Mouse (Mus musculus): ENCODE data around the gene Hoxd4. TPM values are rescaled to one million over a fixed set of nuclear protein-coding genes. Genes with fewer than 3 reads are reported as not detected.

Gene Hoxd4
- total RNA-seq, 1 experiment from 2014 or later, result not detected

DNA sequence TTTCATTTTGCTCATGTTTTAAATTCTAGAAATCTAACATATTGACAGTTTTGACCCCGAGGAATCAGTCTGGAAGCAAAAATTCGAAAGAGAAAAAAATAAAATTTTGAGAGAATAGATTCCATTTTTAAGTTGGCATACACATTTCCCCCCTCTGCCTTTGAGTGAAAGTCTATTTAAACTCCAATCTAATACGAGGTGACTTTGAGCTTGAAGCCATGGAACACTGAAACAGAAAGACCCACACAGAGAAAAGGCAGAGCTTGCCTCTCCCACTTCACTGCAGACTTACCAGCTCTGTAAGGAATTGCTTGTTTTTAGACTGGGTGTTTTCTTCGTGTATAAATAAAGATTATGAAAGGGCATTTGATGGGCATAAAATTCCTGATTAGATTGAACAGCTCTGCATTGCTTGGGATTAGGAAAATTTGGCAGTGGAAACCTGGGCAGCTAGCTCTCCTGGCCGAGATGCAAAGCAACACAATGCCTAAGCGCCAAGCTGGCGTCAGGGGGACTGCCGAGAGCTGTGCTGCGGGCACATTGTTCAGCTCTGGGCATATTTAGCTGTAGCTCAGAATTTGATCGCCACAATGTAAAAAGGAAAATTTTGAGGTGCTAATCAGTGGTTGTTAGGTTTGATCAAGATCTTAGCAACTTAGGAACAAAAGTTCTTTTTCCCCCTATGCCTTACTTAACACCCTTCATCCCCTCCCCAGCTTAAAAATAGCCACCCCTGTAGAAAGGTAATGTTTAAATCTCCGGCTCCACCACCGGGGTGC lies 22.7 kb upstream of the Hoxd4 start:
- no peak for ATAC-seq (replicated peaks in 1 of 2; ENCODE audit: insufficient read depth in 1 of 2, low FRiP score in 2 of 2, low TSS enrichment in 1 of 2, low read depth in 1 of 2, poor library complexity in 2 of 2, severe bottlenecking in 2 of 2)

DNA sequence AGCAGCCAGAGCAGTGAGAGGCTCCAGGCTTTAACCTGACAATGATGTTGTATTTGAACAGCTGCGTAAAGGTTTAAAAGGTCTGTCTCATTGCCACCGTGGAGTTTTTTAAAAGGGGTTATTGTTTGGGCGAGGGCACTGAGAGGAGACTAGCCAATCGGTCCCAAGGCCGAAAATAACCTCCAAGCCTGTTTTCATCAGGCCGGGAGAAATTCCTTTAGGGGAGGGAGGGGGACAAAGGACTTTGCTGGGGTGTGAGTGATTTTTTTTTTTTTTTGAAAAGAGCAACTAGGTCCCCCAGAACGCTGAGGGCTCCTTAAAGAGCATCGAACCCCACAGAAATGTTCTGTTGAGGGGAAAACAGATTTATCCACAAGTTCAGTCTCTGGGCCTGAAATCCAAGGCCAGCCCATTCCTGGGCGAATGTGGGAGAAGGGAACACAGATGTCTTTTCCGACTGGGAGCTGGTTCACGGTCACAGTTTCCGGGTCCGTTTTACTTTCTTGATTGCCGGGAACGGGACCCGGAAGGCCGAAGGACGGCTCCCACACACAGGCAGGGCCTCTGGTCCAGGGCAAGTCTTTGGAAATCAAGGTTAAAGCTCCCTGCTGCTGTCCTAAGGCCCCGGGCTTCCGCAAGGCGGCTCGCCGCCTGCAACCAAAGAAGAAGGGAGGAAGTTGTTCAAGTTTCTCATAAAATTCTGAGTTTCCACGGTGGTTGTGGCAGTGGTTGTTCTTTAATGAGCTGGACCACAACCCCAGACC lies 22.0 kb upstream of the Hoxd4 start:
- ATAC-seq (replicated peaks in 1 of 2; ENCODE audit: insufficient read depth in 1 of 2, low FRiP score in 2 of 2, low TSS enrichment in 1 of 2, low read depth in 1 of 2, poor library complexity in 2 of 2, severe bottlenecking in 2 of 2), result no peak

DNA sequence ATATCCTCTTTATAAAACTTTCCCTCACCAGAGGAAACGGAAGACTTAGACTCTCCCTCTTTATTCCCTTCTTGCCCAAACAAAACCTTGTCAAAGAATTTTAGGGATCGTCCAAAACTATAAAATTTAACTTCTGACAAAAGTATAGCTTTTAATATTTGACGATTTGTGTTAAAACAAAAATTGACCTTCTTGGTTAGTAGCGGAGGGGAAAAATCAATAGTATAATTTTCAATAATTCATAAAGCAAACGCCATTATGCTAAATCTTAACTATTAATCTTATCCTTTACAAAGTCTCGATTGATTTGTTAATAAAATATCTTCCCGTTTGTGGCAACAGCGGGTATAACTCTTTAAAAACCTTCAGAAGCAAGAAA lies 21.4 kb upstream of the Hoxd4 start:
- ATAC-seq (replicated peaks in 1 of 2; ENCODE audit: insufficient read depth in 1 of 2, low FRiP score in 2 of 2, low TSS enrichment in 1 of 2, low read depth in 1 of 2, poor library complexity in 2 of 2, severe bottlenecking in 2 of 2), result no peak

DNA sequence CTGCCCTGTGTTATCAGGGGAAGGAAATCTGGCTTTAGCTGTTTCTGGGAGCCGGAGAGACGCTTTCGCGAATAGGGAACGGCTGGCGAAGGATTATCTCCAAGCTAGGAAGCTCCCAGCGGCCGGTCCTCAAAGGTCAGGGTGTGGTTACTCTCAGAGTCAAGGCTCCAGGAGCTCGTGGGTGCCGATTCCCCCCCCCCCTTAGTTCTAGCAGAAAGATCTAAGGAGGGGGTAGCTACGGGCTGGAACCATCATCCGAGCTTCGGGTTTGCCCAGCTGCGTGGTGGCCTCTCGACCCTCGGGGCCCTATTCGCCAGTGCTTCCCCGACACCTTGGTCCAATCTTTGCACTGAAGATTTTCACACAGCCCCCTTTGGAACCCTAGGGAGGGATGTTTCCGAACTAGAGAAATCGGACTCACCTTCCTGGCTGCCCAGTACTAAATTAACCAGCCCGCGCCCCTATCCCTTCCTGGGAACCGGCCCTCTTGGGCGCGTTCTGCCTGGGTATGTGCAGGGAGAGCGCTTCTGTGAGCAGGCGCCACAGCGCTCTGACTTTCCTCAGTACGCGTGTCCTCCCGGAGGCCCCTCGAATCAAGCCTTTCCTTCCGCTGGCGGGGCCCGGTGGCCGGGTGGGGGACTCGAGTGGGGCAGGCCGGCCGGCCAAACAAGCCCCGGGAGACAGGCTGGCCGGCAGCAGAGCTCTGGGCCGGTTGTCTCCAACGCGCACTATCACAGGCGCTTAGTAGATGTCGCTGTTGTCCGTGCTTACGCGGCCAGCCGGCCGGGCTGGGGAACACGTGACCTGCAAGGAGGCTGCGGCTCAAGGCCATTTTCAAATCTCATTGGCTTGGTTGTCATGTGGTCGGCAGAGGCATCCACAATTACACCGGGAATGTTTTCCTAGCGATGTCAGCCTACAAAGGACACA lies 20.4 kb upstream of the Hoxd4 start, which contains the start of gene Hoxd10:
Gene Hoxd10 (plus strand): TSS at position 903 of the 930 bp plus-strand sequence.
- ATAC-seq (replicated peaks in 1 of 2; ENCODE audit: insufficient read depth in 1 of 2, low FRiP score in 2 of 2, low TSS enrichment in 1 of 2, low read depth in 1 of 2, poor library complexity in 2 of 2, severe bottlenecking in 2 of 2), result no peak

DNA sequence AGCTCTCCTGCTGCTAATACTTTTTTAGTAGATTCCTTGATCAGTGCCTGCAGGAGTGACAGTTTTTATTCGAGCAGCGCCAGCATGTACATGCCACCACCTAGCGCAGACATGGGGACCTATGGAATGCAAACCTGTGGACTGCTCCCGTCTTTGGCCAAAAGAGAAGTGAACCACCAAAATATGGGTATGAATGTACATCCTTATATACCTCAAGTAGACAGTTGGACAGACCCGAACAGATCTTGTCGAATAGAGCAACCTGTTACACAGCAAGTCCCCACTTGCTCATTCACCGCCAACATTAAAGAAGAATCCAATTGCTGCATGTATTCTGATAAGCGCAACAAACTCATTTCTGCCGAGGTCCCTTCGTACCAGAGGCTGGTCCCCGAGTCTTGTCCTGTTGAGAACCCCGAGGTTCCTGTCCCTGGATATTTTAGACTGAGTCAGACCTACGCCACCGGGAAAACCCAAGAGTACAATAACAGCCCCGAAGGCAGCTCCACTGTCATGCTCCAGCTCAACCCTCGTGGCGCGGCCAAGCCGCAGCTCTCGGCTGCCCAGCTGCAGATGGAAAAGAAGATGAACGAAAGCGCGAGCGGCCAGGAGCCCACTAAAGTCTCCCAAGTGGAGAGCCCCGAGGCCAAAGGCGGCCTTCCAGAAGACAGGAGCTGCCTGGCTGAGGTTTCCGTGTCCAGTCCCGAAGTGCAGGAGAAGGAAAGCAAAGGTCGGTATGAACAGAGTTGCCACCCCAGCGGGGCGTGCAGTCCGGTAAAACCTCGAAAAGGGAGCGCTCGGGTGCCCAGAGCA lies 19.5 kb upstream of the Hoxd4 start:
- ATAC-seq (replicated peaks in 1 of 2; ENCODE audit: insufficient read depth in 1 of 2, low FRiP score in 2 of 2, low TSS enrichment in 1 of 2, low read depth in 1 of 2, poor library complexity in 2 of 2, severe bottlenecking in 2 of 2), result no peak

DNA sequence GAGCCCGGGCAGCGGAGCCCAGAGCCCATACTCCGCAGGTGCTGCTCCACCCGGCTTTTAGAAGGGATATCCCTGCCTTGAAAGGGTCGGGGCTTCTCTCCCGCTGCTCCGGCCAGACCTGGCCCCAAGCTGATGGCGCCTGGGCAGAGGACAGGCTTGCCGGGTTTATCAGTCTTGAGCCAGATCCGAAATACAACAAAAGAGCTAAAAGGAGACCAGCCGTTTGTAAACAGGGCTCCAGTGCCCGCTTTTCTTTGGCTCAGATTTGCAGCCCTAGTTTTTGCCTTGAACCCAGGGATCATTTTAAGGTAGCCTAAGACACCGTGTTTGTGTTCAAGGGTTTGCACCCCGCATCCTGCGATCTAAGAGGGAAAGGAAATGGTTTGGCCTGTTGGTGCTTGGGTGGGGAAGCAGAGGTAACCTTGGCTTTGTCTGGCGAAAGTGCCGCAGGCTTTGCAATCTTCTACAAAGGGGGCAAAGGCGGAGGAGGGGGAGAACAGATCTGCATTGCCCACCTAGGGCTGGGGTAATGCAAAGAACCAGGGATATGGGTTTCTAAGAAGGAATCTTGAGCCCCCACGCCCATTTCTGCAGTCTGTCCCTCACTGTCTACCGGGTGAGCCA lies 18.8 kb upstream of the Hoxd4 start:
- no peak for ATAC-seq (replicated peaks in 1 of 2; ENCODE audit: insufficient read depth in 1 of 2, low FRiP score in 2 of 2, low TSS enrichment in 1 of 2, low read depth in 1 of 2, poor library complexity in 2 of 2, severe bottlenecking in 2 of 2)

DNA sequence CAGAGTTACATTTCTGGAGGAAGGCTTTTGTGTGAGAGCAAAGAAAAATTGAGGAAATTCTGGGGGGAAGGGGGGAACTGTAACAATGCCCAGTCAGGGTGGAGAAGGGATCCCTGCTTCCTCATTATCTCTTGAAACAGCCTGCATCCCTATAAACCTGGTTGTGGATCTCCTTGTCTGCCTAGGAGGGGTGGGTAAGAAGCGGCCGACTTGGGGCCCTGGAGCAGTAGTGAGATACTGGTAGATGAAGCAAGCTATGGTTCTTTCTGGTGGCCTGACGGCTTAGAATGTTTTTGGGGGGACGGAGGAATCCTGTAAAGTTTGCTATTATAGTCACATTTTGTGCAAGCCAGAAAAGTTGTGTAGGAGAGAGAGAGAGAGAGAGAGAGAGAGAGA lies 18.3 kb upstream of the Hoxd4 start:
- no peak for ATAC-seq (replicated peaks in 1 of 2; ENCODE audit: insufficient read depth in 1 of 2, low FRiP score in 2 of 2, low TSS enrichment in 1 of 2, low read depth in 1 of 2, poor library complexity in 2 of 2, severe bottlenecking in 2 of 2)

DNA sequence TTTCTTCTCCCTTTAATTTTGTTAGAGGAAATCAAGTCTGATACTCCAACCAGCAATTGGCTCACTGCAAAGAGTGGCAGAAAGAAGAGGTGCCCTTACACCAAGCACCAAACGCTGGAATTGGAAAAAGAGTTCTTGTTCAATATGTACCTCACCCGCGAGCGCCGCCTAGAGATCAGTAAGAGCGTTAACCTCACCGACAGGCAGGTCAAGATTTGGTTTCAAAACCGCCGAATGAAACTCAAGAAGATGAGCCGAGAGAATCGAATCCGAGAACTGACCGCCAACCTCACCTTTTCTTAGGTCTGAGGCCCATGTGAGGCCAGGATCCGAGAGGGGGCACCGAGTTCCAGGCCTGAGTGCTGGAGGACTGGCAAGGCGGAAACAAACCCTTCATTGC lies 17.7 kb upstream of the Hoxd4 start:
- no peak for ATAC-seq (replicated peaks in 1 of 2; ENCODE audit: insufficient read depth in 1 of 2, low FRiP score in 2 of 2, low TSS enrichment in 1 of 2, low read depth in 1 of 2, poor library complexity in 2 of 2, severe bottlenecking in 2 of 2)

DNA sequence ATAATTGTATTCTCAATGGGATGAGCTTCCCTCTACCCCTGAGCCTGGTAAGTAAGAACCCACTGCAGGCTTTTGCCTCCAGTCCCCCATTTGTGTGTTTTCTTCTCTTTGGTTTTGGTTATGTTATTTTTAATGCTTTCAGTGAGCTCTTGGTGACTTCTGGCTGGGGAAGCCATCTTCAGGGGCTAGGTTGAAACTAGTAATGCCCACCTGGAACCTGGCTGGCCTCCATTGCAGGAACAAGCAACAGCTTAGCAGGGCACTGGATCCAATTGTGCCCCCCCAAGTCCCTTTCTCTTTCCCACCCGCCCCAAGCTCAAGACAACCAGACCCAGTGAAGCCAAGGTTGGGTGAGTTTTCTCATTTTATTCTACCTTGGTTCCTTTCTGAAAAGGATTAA lies 16.3 kb upstream of the Hoxd4 start:
- no peak for ATAC-seq (replicated peaks in 1 of 2; ENCODE audit: insufficient read depth in 1 of 2, low FRiP score in 2 of 2, low TSS enrichment in 1 of 2, low read depth in 1 of 2, poor library complexity in 2 of 2, severe bottlenecking in 2 of 2)

DNA sequence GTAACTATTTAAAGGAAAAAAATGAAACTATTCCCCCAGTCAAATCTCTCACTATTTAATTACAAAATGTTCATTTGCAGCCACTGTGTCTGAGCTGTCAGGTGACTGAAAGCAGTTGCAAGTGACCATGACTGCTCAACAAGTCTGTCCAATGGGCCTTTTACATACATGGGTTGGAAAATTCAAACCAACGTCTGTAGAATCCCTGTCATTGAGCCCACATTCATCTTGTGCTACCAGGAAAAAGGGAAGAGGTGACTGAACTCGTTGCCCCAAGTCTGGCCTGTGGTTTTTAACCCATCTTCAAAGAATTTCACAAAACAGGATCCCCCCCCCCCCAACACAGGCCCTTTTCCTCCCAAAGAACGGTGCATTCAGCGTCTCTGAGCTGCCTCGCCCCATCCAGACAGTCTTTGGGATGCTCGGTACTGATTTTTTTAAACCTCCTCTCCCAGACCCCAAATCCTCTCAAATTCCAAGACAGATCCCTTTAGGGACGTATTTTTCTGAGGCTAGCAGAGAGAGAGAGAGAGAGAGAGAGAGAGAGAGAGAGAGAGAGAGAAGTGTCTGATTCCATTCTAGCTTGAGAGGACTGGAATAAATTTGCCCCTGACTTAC lies 15.8 kb upstream of the Hoxd4 start:
- ATAC-seq (replicated peaks in 1 of 2; ENCODE audit: insufficient read depth in 1 of 2, low FRiP score in 2 of 2, low TSS enrichment in 1 of 2, low read depth in 1 of 2, poor library complexity in 2 of 2, severe bottlenecking in 2 of 2), result no peak

DNA sequence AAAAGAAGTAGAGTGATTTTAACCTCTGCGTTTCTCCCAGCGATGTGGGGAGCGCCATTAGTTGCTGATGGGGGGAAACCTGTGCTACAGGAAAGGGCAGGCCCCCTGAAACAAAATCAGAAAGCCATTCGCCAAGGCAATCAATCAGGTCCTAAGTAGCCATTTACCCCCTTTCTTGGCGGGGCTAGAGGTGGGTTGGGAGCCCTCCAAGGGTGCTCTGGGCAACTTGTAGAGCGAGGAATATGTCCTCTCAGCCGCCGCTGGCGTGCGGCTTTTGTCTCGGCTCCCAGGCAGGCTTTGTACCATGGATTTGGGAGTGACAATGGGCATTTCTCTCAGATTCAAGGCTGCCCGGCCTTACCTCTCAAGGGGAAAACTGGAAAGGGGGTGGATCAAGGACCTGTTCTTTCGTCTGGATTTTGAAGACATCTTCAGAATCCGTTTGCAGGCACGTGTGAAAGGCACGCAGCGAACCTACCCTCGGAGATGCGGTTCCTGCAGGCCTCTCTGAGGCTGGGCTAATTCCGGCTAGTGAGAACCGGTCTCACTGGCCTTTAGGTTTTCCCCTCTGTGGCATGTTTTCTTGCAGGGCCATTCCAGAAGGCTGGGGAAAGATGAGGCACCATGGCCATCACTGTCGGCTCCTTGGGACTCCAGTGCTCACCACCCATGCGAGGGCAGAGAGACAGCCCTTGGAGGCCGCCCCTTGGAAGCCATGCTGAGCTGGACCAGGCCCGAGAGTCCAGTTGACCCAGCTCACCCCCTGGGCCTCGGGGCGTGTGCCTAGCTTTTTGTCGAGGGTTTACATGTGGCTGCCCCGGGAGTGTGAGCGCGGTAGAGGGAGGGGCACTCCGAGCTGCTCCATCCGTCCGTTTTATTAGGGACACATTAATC lies 15.0 kb upstream of the Hoxd4 start:
- no peak for ATAC-seq (replicated peaks in 1 of 2; ENCODE audit: insufficient read depth in 1 of 2, low FRiP score in 2 of 2, low TSS enrichment in 1 of 2, low read depth in 1 of 2, poor library complexity in 2 of 2, severe bottlenecking in 2 of 2)

DNA sequence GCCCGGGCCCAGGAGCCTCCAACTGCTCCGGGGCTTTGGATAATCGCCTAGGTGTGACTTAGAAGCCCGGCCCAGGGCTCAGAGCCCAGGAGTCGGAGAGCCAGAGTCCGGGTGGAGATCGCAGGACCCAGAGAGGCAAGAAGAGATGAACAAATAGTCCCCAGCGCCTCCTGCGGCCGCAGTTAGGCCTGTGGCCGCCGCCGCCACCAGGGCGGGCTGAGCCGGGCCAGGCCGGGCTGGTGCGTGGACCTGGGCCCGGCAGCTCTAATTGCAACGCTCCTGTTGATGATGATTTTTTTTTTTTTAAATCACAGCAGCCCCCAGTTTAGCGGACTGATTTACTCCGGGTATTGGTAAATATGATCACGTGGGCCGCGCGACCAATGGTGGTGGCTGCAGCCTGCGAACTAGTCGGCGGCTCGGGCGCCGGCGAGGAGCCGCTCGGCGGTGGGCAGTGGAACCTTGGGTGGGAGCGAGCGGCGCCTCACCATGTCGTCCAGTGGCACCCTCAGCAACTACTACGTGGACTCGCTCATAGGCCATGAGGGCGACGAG lies 14.1 kb upstream of the Hoxd4 start, which contains the start of gene Hoxd9:
Gene Hoxd9 (plus strand): TSS at position 161 of the 555 bp plus-strand sequence.
- no peak for ATAC-seq (replicated peaks in 1 of 2; ENCODE audit: insufficient read depth in 1 of 2, low FRiP score in 2 of 2, low TSS enrichment in 1 of 2, low read depth in 1 of 2, poor library complexity in 2 of 2, severe bottlenecking in 2 of 2)

DNA sequence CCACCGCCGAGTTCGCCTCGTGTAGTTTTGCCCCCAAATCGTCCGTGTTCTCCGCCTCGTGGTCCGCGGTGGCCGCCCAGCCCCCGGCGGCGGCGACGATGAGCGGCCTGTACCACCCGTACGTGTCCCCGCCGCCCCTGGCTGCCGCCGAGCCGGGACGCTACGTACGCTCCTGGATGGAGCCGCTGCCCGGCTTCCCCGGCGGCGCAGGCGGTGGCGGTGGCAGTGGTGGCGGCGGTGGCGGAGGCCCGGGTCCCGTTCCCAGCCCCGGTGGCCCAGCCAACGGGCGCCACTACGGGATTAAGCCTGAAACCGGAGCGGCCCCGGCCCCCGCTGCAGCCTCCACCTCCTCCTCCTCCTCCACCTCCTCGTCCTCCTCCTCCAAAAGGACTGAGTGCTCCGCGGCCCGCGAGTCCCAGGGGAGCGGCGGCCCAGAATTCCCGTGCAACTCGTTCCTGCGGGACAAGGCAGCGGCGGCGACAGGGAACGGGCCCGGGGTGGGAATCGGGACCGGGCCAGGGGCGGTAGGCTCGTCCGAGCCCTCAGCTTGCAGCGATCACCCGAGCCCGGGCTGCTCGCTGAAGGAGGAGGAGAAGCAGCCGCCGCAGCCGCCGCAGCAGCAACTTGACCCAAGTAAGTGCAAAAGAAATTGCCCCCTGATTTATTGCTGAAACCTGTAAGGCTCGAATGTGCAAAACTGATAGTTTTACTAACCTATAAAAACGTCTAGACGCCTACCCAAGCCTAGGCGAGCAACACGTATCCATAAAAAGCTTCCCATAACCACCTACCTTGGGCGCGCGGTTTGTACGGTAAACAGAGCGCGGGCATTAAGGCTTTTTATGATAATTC lies 13.3 kb upstream of the Hoxd4 start:
- ATAC-seq (replicated peaks in 1 of 2; ENCODE audit: insufficient read depth in 1 of 2, low FRiP score in 2 of 2, low TSS enrichment in 1 of 2, low read depth in 1 of 2, poor library complexity in 2 of 2, severe bottlenecking in 2 of 2), result no peak

DNA sequence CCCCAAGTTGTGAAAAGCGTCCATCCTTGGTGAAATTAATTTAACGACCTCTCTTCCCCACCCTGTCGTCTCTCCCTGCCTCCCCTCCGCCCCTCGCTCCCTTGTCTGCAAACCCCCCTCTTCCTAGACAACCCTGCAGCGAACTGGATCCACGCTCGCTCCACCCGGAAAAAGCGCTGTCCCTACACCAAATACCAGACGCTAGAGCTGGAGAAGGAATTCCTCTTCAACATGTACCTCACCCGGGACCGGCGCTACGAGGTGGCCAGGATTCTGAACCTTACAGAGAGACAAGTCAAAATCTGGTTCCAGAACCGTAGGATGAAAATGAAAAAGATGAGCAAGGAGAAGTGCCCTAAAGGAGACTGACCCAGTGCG lies 12.7 kb upstream of the Hoxd4 start:
- no peak for ATAC-seq (replicated peaks in 1 of 2; ENCODE audit: insufficient read depth in 1 of 2, low FRiP score in 2 of 2, low TSS enrichment in 1 of 2, low read depth in 1 of 2, poor library complexity in 2 of 2, severe bottlenecking in 2 of 2)
